Mouse (Mus musculus) liver, embryonic 16.5 days (tissue): ENCODE data around the gene Ckm. TPM values are rescaled to one million over a fixed set of nuclear protein-coding genes. Genes with fewer than 3 reads are reported as not detected.

Experiments used
- microRNA counts: library from miRNA; unstranded; fragments of <30 nt; microRNA quantifications from one replicate; lab custom pipeline; 2016
- microRNA-seq: library from miRNA; unstranded; fragments of <30 nt; microRNA quantifications from one replicate; pipeline ENCODE4, GENCODE M21; 2016
- polyA plus RNA-seq: library from polyadenylated mRNA; unstranded; fragments of >200 nt; fragmentation: Nextera tagmentation; extraction: Ambion mirVana; gene quantifications from 2 replicates; pipeline ENCODE4 v1.2.1, GENCODE M21; 2015

Gene Ckm
- polyA plus RNA-seq, 1 experiment from 2014 or later: 65.4 TPM

MicroRNAs encoded within 50 kb of the gene (microRNA counts, 519-probe panel; counts per million panel counts)
- microRNA mmu-miR-343 (lab: Ali Mortazavi, UCI): 60.7 counts per million

Small RNAs within 50 kb of the gene (microRNA-seq; reads per million reads assigned to microRNA genes)
- not detected for gene Mir343

Other genes starting within 250 kb of the Ckm start
- gene Gipr, start 238.6 kb upstream of the Ckm start, polyA plus RNA-seq: 0.99 and 2.1 TPM in 2 replicates
- gene Eml2, start 228.4 kb upstream of the Ckm start, polyA plus RNA-seq: 4.0 and 5.0 TPM in 2 replicates
- 0.49 and 0.60 TPM in 2 replicates for gene Gpr4, start 192.2 kb upstream of the Ckm start, polyA plus RNA-seq
- gene Opa3, start 176.4 kb upstream of the Ckm start, polyA plus RNA-seq: 13.2 and 14.3 TPM in 2 replicates
- gene Vasp, start 133.0 kb upstream of the Ckm start, polyA plus RNA-seq: 32.8 and 33.0 TPM in 2 replicates
- 0.11 TPM in 1 of 2 replicates, not detected in the other for gene Ppm1n, start 124.7 kb upstream of the Ckm start, polyA plus RNA-seq
- 2.9 and 4.1 TPM in 2 replicates for gene Rtn2, start 122.2 kb upstream of the Ckm start, polyA plus RNA-seq
- not detected in 2 replicates for gene Fosb, start 94.7 kb upstream of the Ckm start, polyA plus RNA-seq
- gene Ercc1, start 60.0 kb upstream of the Ckm start, polyA plus RNA-seq: 11.4 and 14.5 TPM in 2 replicates
- gene Cd3eap, start 45.3 kb upstream of the Ckm start, polyA plus RNA-seq: 6.8 TPM in 2 replicates
- gene Ppp1r13l, start 45.0 kb upstream of the Ckm start, polyA plus RNA-seq: 0.57 and 0.85 TPM in 2 replicates
- gene Ercc2, start 22.8 kb upstream of the Ckm start, polyA plus RNA-seq: 5.9 and 6.2 TPM in 2 replicates
- gene Klc3, start 672 bp upstream of the Ckm start, polyA plus RNA-seq: 0.34 and 0.51 TPM in 2 replicates
- gene Mark4, start 54.0 kb downstream of the Ckm start, polyA plus RNA-seq: 0.99 and 1.3 TPM in 2 replicates
- gene Exoc3l2, start 58.6 kb downstream of the Ckm start, polyA plus RNA-seq: 0.54 and 0.55 TPM in 2 replicates
- 0.65 and 0.72 TPM in 2 replicates for gene Bloc1s3, start 103.6 kb downstream of the Ckm start, polyA plus RNA-seq
- 37.2 and 37.4 TPM in 2 replicates for gene Trappc6a, start 103.6 kb downstream of the Ckm start, polyA plus RNA-seq
- not detected in 2 replicates for gene Nkpd1, start 113.1 kb downstream of the Ckm start, polyA plus RNA-seq
- 9.5 and 11.3 TPM in 2 replicates for gene Ppp1r37, start 158.3 kb downstream of the Ckm start, polyA plus RNA-seq
- gene Zfp296, start 172.5 kb downstream of the Ckm start, polyA plus RNA-seq: 0.48 and 0.59 TPM in 2 replicates
- gene Gemin7, start 172.8 kb downstream of the Ckm start, polyA plus RNA-seq: 71.1 and 74.2 TPM in 2 replicates
- gene Clasrp, start 199.7 kb downstream of the Ckm start, polyA plus RNA-seq: 9.4 and 11.4 TPM in 2 replicates
- gene Relb, start 224.7 kb downstream of the Ckm start, polyA plus RNA-seq: 1.5 and 1.7 TPM in 2 replicates